Mouse (Mus musculus): ENCODE data around the gene Rtn4rl2.

Rtn4rl2 gene

GRCm38 (mm10) chr2:84850407-84851129 is 35.9 kb downstream of the Rtn4rl2 start:
- DNase-seq (ENCODE audit: extremely low spot score, low spot score), result no peak

GRCm38 (mm10) chr2:84845226-84845625 is 41.3 kb downstream of the Rtn4rl2 start:
- no peak for DNase-seq (ENCODE audit: extremely low spot score, low spot score)

- DNase-seq (ENCODE audit: extremely low spot score, low spot score), result no peak
These were observed 42.9 kb downstream of the Rtn4rl2 start for GRCm38 (mm10) chr2:84843654-84844053.

- DNase-seq (ENCODE audit: extremely low spot score, low spot score), result no peak
These were observed 44.6 kb downstream of the Rtn4rl2 start for GRCm38 (mm10) chr2:84841905-84842304.

- DNase-seq (ENCODE audit: extremely low spot score, low spot score), result no peak
These were observed 45.6 kb downstream of the Rtn4rl2 start for GRCm38 (mm10) chr2:84840748-84841563.

- peak; percentile 84 for DNase-seq (ENCODE audit: extremely low spot score, low spot score)
These were observed 46.3 kb downstream of the Rtn4rl2 start for GRCm38 (mm10) chr2:84840016-84840747.

GRCm38 (mm10) chr2:84838993-84839980 is 47.2 kb downstream of the Rtn4rl2 start:
- DNase-seq (ENCODE audit: extremely low spot score, low spot score), result peak; percentile 60

- DNase-seq (ENCODE audit: extremely low spot score, low spot score), result no peak
These were observed 47.9 kb downstream of the Rtn4rl2 start, which contains the start of gene Slc43a1 for GRCm38 (mm10) chr2:84838593-84838949. Slc43a1 (plus strand) TSS chr2:84838850.

- no peak for DNase-seq (ENCODE audit: extremely low spot score, low spot score)
These were observed 48.5 kb downstream of the Rtn4rl2 start for GRCm38 (mm10) chr2:84837817-84838592.

- DNase-seq (ENCODE audit: extremely low spot score, low spot score), result no peak
These were observed 49.4 kb downstream of the Rtn4rl2 start for GRCm38 (mm10) chr2:84837107-84837506.

- DNase-seq (ENCODE audit: extremely low spot score, low spot score), result peak; percentile 84
These were observed 54.7 kb downstream of the Rtn4rl2 start for GRCm38 (mm10) chr2:84831666-84832391.

GRCm38 (mm10) chr2:84827283-84827920 is 59.1 kb downstream of the Rtn4rl2 start:
- peak; percentile 35 for DNase-seq (ENCODE audit: extremely low spot score, low spot score)

- peak; percentile 89 for DNase-seq (ENCODE audit: extremely low spot score, low spot score)
These were observed 59.8 kb downstream of the Rtn4rl2 start, which contains the start of gene Timm10 for GRCm38 (mm10) chr2:84826488-84827282. Timm10 (plus strand) TSS chr2:84826997.

GRCm38 (mm10) chr2:84823237-84823636 is 63.3 kb downstream of the Rtn4rl2 start:
- no peak for DNase-seq (ENCODE audit: extremely low spot score, low spot score)

GRCm38 (mm10) chr2:84822552-84822951 is 64.0 kb downstream of the Rtn4rl2 start, which contains the start of gene Smtnl1:
Smtnl1 (minus strand) TSS chr2:84822652.
- no peak for DNase-seq (ENCODE audit: extremely low spot score, low spot score)

Measured in neural tube, embryonic 10.5 days (tissue).